Mouse (Mus musculus) liver, adult 2 months (tissue): ENCODE measurements around the gene Cela1.

Source experiments
- CTCF ChIP-seq: fragments of 200-500 bp; IDR thresholded peaks from 2 replicates; pipeline ENCODE4 v1.5.1; 2011; ENCODE audit warnings: low read depth, low read length, control low read depth
- POLR2A ChIP-seq: fragments of 200-500 bp; IDR thresholded peaks from 2 replicates; pipeline ENCODE4 v1.6.1; 2011; ENCODE audit warnings: low read length, control low read depth; ENCODE audit not compliant: insufficient read depth; ENCODE audit errors: extremely low read depth

- no peak for TF ChIP-seq POLR2A
- no peak for TF ChIP-seq CTCF
Measured at GRCm38 (mm10) chr15:100726721-100727120, 39.0 kb upstream of the Cela1 start.
